In the genomic region with DNA sequence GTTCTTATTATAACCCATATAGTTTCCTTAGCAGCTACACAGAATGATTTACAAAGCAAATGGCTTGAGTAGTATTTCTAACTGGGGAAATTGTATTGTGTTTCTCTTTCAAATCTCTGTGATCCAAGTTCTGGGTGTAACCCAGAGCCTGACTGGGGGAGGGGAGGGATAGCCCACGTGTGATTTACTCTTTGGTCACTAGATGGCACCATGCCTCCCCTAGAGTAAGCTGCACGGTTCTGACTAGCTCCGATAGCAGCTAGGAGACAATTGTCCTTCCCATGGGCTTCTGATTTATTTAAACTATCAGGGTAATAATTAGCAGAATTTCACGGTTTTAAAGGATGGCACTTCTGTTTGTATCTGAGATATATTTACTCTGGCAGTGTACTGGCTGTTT, we compare ENCODE assay signal across 9 mouse cellular contexts.
DNase-seq lines count a peak whose midpoint lies in the region; ATAC-seq and TF ChIP-seq lines count a peak whose summit lies in the region.
"Had no signal": no experiment of that assay in that cellular context is flagged by ENCODE, and none has a peak within 500 bp of the region (broad histone marks: within the 10 kb centered on the region; RNA-seq: fewer than 3 reads in every experiment).

No protein-coding gene starts in this region.

- no peak for TF ChIP-seq EP300 in ES-Bruce4 (IDR thresholded peaks at IDR 0.05; ENCODE audit: insufficient read depth, low read depth, low read length)
- TF ChIP-seq EP300 in liver, embryonic 14.5 days (IDR thresholded peaks at IDR 0.05; ENCODE audit: low read depth) = no peak
- no peak for TF ChIP-seq EP300 in stomach, postnatal 0 days (optimal IDR thresholded peaks at IDR 0.05)

- peak; percentile 82 for TF ChIP-seq CTCF in ES-Bruce4 (IDR thresholded peaks at IDR 0.05; ENCODE audit: low read depth, low read length)
- TF ChIP-seq CTCF in liver, embryonic 14.5 days (IDR thresholded peaks at IDR 0.05; ENCODE audit: low read depth) = peak; percentile 73
- peak; percentile 94 for TF ChIP-seq CTCF in stomach, postnatal 0 days (IDR thresholded peaks at IDR 0.05; ENCODE audit: low read depth)

- DNase-seq in brain, embryonic 18.5 days (ENCODE audit: low read depth, low spot score) = peak; percentile 68
- peak; percentile 42 for DNase-seq in forebrain, embryonic 10.5 days (ENCODE audit: extremely low spot score, low spot score)
- peak; percentile 35 for DNase-seq in heart, postnatal 25 days (ENCODE audit: low spot score)
- peak; percentile 68 to 76 for DNase-seq in kidney, postnatal 4 days
- DNase-seq in liver, embryonic 14.5 days (ENCODE audit: low read depth in 3 of 3, low spot score in 3 of 3) = peak; percentile 10 to 26 (median 14)
- peak; percentile 79 for DNase-seq in stomach, postnatal 0 days (ENCODE audit: low spot score)

- no peak overlapping the region; the same call in 1 of the 2 replicates for H3K9ac ChIP-seq in ES-Bruce4 (ENCODE audit: low read depth, poor library complexity, severe bottlenecking)
- no peak overlapping the region for H3K9ac ChIP-seq in liver, embryonic 14.5 days (replicated peaks)
- H3K9ac ChIP-seq in neural tube, embryonic 12.5 days = no peak overlapping the region
- no peak overlapping the region for H3K9ac ChIP-seq in stomach, postnatal 0 days (ENCODE audit: low read length)
- H3K9ac ChIP-seq: heart, embryonic 13.5 days had no signal

- no peaks in the 10 kb centered on the region for H3K27me3 ChIP-seq in ES-Bruce4 (ENCODE audit: control insufficient read depth, insufficient read depth, low read length, poor library complexity, severe bottlenecking)
- no peaks in the 10 kb centered on the region for H3K27me3 ChIP-seq in forebrain, embryonic 10.5 days (ENCODE audit: poor library complexity, severe bottlenecking)
- no peaks in the 10 kb centered on the region for H3K27me3 ChIP-seq in liver, embryonic 14.5 days (ENCODE audit: control insufficient read depth, insufficient read depth, low read length)
- H3K27me3 ChIP-seq in neural tube, embryonic 12.5 days (replicated peaks) = no peaks in the 10 kb centered on the region
- no peaks in the 10 kb centered on the region for H3K27me3 ChIP-seq in stomach, postnatal 0 days (ENCODE audit: control insufficient read depth, insufficient read depth, low read length)
- H3K27me3 ChIP-seq: heart, embryonic 13.5 days had no signal

- 3% methylated on average over 4 of the region's 4 CpGs for WGBS in forebrain, embryonic 10.5 days
- WGBS in liver, embryonic 14.5 days (ENCODE audit: insufficient replicate concordance) = 6% methylated on average over 4 of the region's 4 CpGs
- WGBS in neural tube, embryonic 12.5 days = 2% methylated on average over 4 of the region's 4 CpGs
- 4% methylated on average over 4 of the region's 4 CpGs for WGBS in stomach, postnatal 0 days

- no peak overlapping the region for H3K27ac ChIP-seq in ES-Bruce4 (ENCODE audit: insufficient read depth, low read length)
- H3K27ac ChIP-seq in forebrain, embryonic 10.5 days = no peak overlapping the region
- H3K27ac ChIP-seq in liver, embryonic 14.5 days = no peak overlapping the region
- no peak overlapping the region for H3K27ac ChIP-seq in neural tube, embryonic 12.5 days
- no peak overlapping the region for H3K27ac ChIP-seq in stomach, postnatal 0 days (replicated peaks)
- H3K27ac ChIP-seq: heart, embryonic 13.5 days had no signal

- H3K4me2 ChIP-seq in liver, embryonic 14.5 days (ENCODE audit: low read depth) = no peak overlapping the region
- H3K4me2 ChIP-seq in neural tube, embryonic 12.5 days (replicated peaks) = no peak overlapping the region
- no peak overlapping the region for H3K4me2 ChIP-seq in stomach, postnatal 0 days (replicated peaks; ENCODE audit: low read depth)
- H3K4me2 ChIP-seq: heart, embryonic 13.5 days had no signal

- H3K9me3 ChIP-seq in ES-Bruce4 (replicated peaks; ENCODE audit: control insufficient read depth, insufficient read depth, low read length, poor library complexity, severe bottlenecking) = no peaks in the 10 kb centered on the region
- H3K9me3 ChIP-seq in forebrain, embryonic 10.5 days = no peaks in the 10 kb centered on the region
- no peaks in the 10 kb centered on the region for H3K9me3 ChIP-seq in liver, embryonic 14.5 days (ENCODE audit: control insufficient read depth, low read length)
- no peaks in the 10 kb centered on the region for H3K9me3 ChIP-seq in neural tube, embryonic 12.5 days
- no peaks in the 10 kb centered on the region for H3K9me3 ChIP-seq in stomach, postnatal 0 days (ENCODE audit: control insufficient read depth, low read length)
- H3K9me3 ChIP-seq: heart, embryonic 13.5 days had no signal

- H3K4me3 ChIP-seq in ES-Bruce4 (ENCODE audit: low read depth, low read length) = no peak overlapping the region
- H3K4me3 ChIP-seq in forebrain, embryonic 10.5 days = no peak overlapping the region
- H3K4me3 ChIP-seq in liver, embryonic 14.5 days (ENCODE audit: insufficient read depth in 1 of 2, low read depth in 2 of 2, low read length in 2 of 2) = no peak overlapping the region
- no peak overlapping the region for H3K4me3 ChIP-seq in neural tube, embryonic 12.5 days
- H3K4me3 ChIP-seq in stomach, postnatal 0 days (ENCODE audit: low read depth, low read length) = no peak overlapping the region
- H3K4me3 ChIP-seq: heart, embryonic 13.5 days had no signal

- intact Hi-C loops in heart, postnatal 25 days (cut with DNase I) = loop anchor here (1.0 to 10.0 kb wide), 3 partner anchors 114 to 411 kb away; no protein-coding TSS in a partner anchor

- TF ChIP-seq POLR2A in ES-Bruce4 (IDR thresholded peaks at IDR 0.05; ENCODE audit: insufficient read depth, low read length) = no peak

- H3K36me3 ChIP-seq in ES-Bruce4 (ENCODE audit: control insufficient read depth, insufficient read depth, low read length, poor library complexity, severe bottlenecking) = no peaks in the 10 kb centered on the region
- no peaks in the 10 kb centered on the region for H3K36me3 ChIP-seq in forebrain, embryonic 10.5 days (replicated peaks)
- no peaks in the 10 kb centered on the region for H3K36me3 ChIP-seq in liver, embryonic 14.5 days (replicated peaks; ENCODE audit: control insufficient read depth, insufficient read depth, low read depth)
- H3K36me3 ChIP-seq in neural tube, embryonic 12.5 days = no peaks in the 10 kb centered on the region
- no peaks in the 10 kb centered on the region for H3K36me3 ChIP-seq in stomach, postnatal 0 days (ENCODE audit: control insufficient read depth, insufficient read depth, low read length)
- H3K36me3 ChIP-seq: heart, embryonic 13.5 days had no signal

- no peak for ATAC-seq in liver, embryonic 14.5 days (ENCODE audit: insufficient read depth)
- ATAC-seq in neural tube, embryonic 12.5 days (ENCODE audit: low FRiP score, low read depth) = peak; percentile 95
- peak; percentile 91 for ATAC-seq in stomach, postnatal 0 days (ENCODE audit: low FRiP score, low TSS enrichment)

- H3K4me1 ChIP-seq in ES-Bruce4 (ENCODE audit: control insufficient read depth, insufficient read depth, low read length) = no peaks in the 10 kb centered on the region
- peaks cover 16% of the 10 kb centered on the region for H3K4me1 ChIP-seq in forebrain, embryonic 10.5 days
- no peaks in the 10 kb centered on the region for H3K4me1 ChIP-seq in liver, embryonic 14.5 days (replicated peaks; ENCODE audit: control insufficient read depth in 2 of 2, insufficient read depth in 2 of 2, low read length in 1 of 2)
- H3K4me1 ChIP-seq in neural tube, embryonic 12.5 days = no peaks in the 10 kb centered on the region
- H3K4me1 ChIP-seq in stomach, postnatal 0 days (replicated peaks; ENCODE audit: control insufficient read depth, insufficient read depth) = no peaks in the 10 kb centered on the region
- H3K4me1 ChIP-seq: heart, embryonic 13.5 days had no signal

Comparison
In these comparisons a context has a peak if more than half of its experiments do, and no peak if none do; other contexts are left out.
1. DNase-seq: peak in every context shown above with its lines; median percentile 79 in stomach, postnatal 0 days; 72 in kidney, postnatal 4 days; 68 in brain, embryonic 18.5 days; 42 in forebrain, embryonic 10.5 days; 35 in heart, postnatal 25 days; 14 in liver, embryonic 14.5 days.